Mouse (Mus musculus): ENCODE data around the gene Naa30. TPM values are rescaled to one million over a fixed set of nuclear protein-coding genes. Genes with fewer than 3 reads are reported as not detected.
A peak's percentile ranks its signal among the peaks of the same experiment; 100 is the strongest.

The Naa30 gene
- 8.2 and 12.2 TPM in 2 replicates for polyA plus RNA-seq (2016; fragmentation: Nextera tagmentation; extraction: Ambion mirVana)

- WGBS: under 1% methylated on average over 82 of the region's 86 CpGs
- peak; percentile 98 for DNase-seq (ENCODE audit: low spot score)
- H3K27me3 ChIP-seq (ENCODE audit: insufficient read depth, poor library complexity, severe bottlenecking): no peaks in the 10 kb centered on the region
These were observed at the start of gene Naa30 for GRCm38 (mm10) chr14:49171867-49172581. TSS of gene Naa30 (plus strand) at chr14:49172226.

GRCm38 (mm10) chr14:49127162-49127779 is 44.8 kb upstream of the Naa30 start:
- no peak overlapping the region for H3K27ac ChIP-seq
- no peak for DNase-seq (ENCODE audit: low spot score)
- H3K36me3 ChIP-seq: no peaks in the 10 kb centered on the region
- 79% methylated on average over 23 of the region's 23 CpGs for WGBS
- H3K9me3 ChIP-seq: no peaks in the 10 kb centered on the region
- H3K4me3 ChIP-seq: no peak overlapping the region
- no peaks in the 10 kb centered on the region for H3K27me3 ChIP-seq (ENCODE audit: insufficient read depth, poor library complexity, severe bottlenecking)
- no peaks in the 10 kb centered on the region for H3K4me1 ChIP-seq

More at GRCm38 (mm10) chr14:49171867-49172581, at the start of gene Naa30:
- Histone ChIP-seq H3K27ac (peak within 1 kb of the TSS; percentile 96), H3K9me3 (no peaks in the 10 kb centered on the region), H3K4me3 (peak within 1 kb of the TSS; percentile 98), H3K4me1 (peaks cover 23% of the 10 kb centered on the region), H3K36me3 (no peaks in the 10 kb centered on the region)

GRCm38 (mm10) chr14:49128544-49129263 is 43.3 kb upstream of the Naa30 start:
- Histone ChIP-seq H3K4me1 (no peaks in the 10 kb centered on the region), H3K36me3 (no peaks in the 10 kb centered on the region), H3K9me3 (no peaks in the 10 kb centered on the region), H3K27ac (no peak overlapping the region), H3K27me3 (ENCODE audit: insufficient read depth, poor library complexity, severe bottlenecking) (no peaks in the 10 kb centered on the region), H3K4me3 (no peak overlapping the region)
- no peak for DNase-seq (ENCODE audit: low spot score)
- 68% methylated on average over 10 of the region's 10 CpGs for WGBS

DNA sequence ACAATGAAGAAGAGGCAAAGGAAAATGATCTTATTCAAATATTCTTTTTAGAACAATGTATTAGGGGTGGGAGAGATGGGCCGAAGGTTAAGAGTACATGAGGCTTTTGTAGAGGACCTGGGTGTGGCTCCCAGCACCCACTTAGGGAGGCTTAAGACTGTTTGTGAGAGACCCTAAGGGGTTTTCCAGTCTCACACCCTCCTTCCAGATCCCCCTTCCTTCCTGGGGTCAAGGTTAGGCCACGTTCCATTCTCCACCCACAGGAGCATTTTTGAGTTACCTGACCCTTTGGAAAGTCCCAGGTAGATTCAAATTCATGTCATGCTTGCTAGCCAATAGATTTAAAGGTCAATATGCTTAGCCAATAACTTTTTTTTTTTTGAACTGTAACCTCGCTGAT is 39.6 kb upstream of the Naa30 start:
- no peak overlapping the region for H3K4me3 ChIP-seq
- H3K9me3 ChIP-seq: no peaks in the 10 kb centered on the region
- WGBS: 72% methylated on average over 3 of the region's 3 CpGs
- H3K36me3 ChIP-seq: no peaks in the 10 kb centered on the region
- no peak overlapping the region for H3K27ac ChIP-seq
- no peak for DNase-seq (ENCODE audit: low spot score)
- H3K27me3 ChIP-seq (ENCODE audit: insufficient read depth, poor library complexity, severe bottlenecking): no peaks in the 10 kb centered on the region
- H3K4me1 ChIP-seq: no peaks in the 10 kb centered on the region

GRCm38 (mm10) chr14:49138171-49138570 is 33.9 kb upstream of the Naa30 start:
- Histone ChIP-seq H3K27me3 (ENCODE audit: insufficient read depth, poor library complexity, severe bottlenecking) (no peaks in the 10 kb centered on the region), H3K27ac (no peak overlapping the region), H3K4me3 (no peak overlapping the region), H3K9me3 (no peaks in the 10 kb centered on the region), H3K4me1 (no peaks in the 10 kb centered on the region), H3K36me3 (no peaks in the 10 kb centered on the region)
- DNase-seq (ENCODE audit: low spot score): no peak
- WGBS: 54% methylated on average over 1 of the region's 1 CpGs

DNA sequence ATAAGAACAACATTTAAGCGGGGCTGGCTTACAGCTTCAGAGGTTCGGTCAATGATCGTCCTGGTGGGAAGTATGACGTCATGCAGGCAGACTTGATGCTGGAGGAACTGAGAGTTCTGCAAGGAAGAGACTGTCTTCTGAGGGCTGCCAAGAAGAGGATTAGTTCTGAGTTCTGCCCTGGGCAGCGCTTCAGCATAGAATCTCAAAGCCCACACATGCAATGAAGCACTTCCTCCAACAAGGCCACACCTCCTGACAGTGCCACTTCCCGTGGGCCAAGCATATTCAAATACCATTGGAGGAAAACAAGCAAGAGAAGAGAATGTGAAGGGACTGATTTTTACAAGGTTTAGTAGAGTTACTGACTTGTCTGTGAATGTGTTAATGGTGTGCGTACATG is 31.3 kb upstream of the Naa30 start:
- no peak overlapping the region for H3K27ac ChIP-seq
- no peaks in the 10 kb centered on the region for H3K9me3 ChIP-seq
- no peaks in the 10 kb centered on the region for H3K4me1 ChIP-seq
- 88% methylated on average over 7 of the region's 7 CpGs for WGBS
- H3K27me3 ChIP-seq (ENCODE audit: insufficient read depth, poor library complexity, severe bottlenecking): no peaks in the 10 kb centered on the region
- no peak overlapping the region for H3K4me3 ChIP-seq
- no peak for DNase-seq (ENCODE audit: low spot score)
- no peaks in the 10 kb centered on the region for H3K36me3 ChIP-seq

GRCm38 (mm10) chr14:49153801-49154200 is 18.2 kb upstream of the Naa30 start:
- 32% methylated on average over 7 of the region's 7 CpGs for WGBS
- H3K36me3 ChIP-seq: no peaks in the 10 kb centered on the region
- no peaks in the 10 kb centered on the region for H3K9me3 ChIP-seq
- H3K4me3 ChIP-seq: no peak overlapping the region
- H3K27me3 ChIP-seq (ENCODE audit: insufficient read depth, poor library complexity, severe bottlenecking): no peaks in the 10 kb centered on the region
- no peak for DNase-seq (ENCODE audit: low spot score)
- 0 out of 2 replicates have a peak, but pooled peaks cover 3% of the 10 kb centered on the region for H3K4me1 ChIP-seq
- H3K27ac ChIP-seq: no peak overlapping the region

- H3K4me1 ChIP-seq: 0 out of 2 replicates have a peak, but pooled peaks cover 3% of the 10 kb centered on the region
- no peaks in the 10 kb centered on the region for H3K9me3 ChIP-seq
- H3K36me3 ChIP-seq: no peaks in the 10 kb centered on the region
- H3K27ac ChIP-seq: no peak overlapping the region
- no peak overlapping the region for H3K4me3 ChIP-seq
- WGBS: 17% methylated on average over 5 of the region's 5 CpGs
- DNase-seq (ENCODE audit: low spot score): no peak
- H3K27me3 ChIP-seq (ENCODE audit: insufficient read depth, poor library complexity, severe bottlenecking): no peaks in the 10 kb centered on the region
These were observed 16.5 kb upstream of the Naa30 start for GRCm38 (mm10) chr14:49155572-49155971.

GRCm38 (mm10) chr14:49158143-49158925 is 13.7 kb upstream of the Naa30 start:
- no peak overlapping the region for H3K4me3 ChIP-seq
- 70% methylated on average over 16 of the region's 16 CpGs for WGBS
- no peak for DNase-seq (ENCODE audit: low spot score)
- H3K9me3 ChIP-seq: no peaks in the 10 kb centered on the region
- H3K27me3 ChIP-seq (ENCODE audit: insufficient read depth, poor library complexity, severe bottlenecking): no peaks in the 10 kb centered on the region
- 0 out of 2 replicates have a peak, but pooled peaks cover 3% of the 10 kb centered on the region for H3K4me1 ChIP-seq
- H3K36me3 ChIP-seq: no peaks in the 10 kb centered on the region
- H3K27ac ChIP-seq: no peak overlapping the region

DNA sequence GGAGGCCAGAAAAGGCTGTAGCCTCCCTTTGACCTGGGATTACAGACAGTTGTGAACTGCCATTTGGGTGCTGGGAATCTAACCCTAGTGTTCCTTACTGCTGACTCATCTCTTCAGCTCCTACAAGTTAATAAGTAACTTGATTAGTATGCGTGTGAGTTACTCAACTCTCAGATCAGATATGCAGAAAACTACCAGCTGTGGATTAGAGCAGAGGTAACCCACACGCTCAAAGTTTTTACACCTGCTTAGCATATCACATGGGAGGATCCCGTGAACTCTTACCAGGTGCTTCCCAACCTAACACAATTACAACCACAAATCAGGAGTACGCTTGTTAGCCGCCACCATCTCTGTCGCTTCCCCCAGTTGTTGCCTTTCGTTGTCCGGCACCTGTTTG is 740 bp upstream of the Naa30 start:
- Histone ChIP-seq H3K36me3 (no peaks in the 10 kb centered on the region), H3K27me3 (ENCODE audit: insufficient read depth, poor library complexity, severe bottlenecking) (no peaks in the 10 kb centered on the region), H3K9me3 (no peaks in the 10 kb centered on the region), H3K27ac (peak overlapping the region; percentile 96), H3K4me1 (peaks cover 23% of the 10 kb centered on the region), H3K4me3 (peak overlapping the region; percentile 98)
- 19% methylated on average over 8 of the region's 8 CpGs for WGBS
- DNase-seq (ENCODE audit: low spot score): no peak

- H3K4me1 ChIP-seq: peaks cover 23% of the 10 kb centered on the region
- 0% methylated on average over 46 of the region's 46 CpGs for WGBS
- H3K27me3 ChIP-seq (ENCODE audit: insufficient read depth, poor library complexity, severe bottlenecking): no peaks in the 10 kb centered on the region
- peak overlapping the region; percentile 98 for H3K4me3 ChIP-seq
- peak; percentile 79 for DNase-seq (ENCODE audit: low spot score)
- H3K27ac ChIP-seq: peak overlapping the region; percentile 96
- H3K36me3 ChIP-seq: no peaks in the 10 kb centered on the region
- H3K9me3 ChIP-seq: no peaks in the 10 kb centered on the region
These were observed 559 bp downstream of the Naa30 start for GRCm38 (mm10) chr14:49172582-49172988.

GRCm38 (mm10) chr14:49173290-49174135 is 1.5 kb downstream of the Naa30 start:
- WGBS: 52% methylated on average over 16 of the region's 16 CpGs
- peaks cover 23% of the 10 kb centered on the region for H3K4me1 ChIP-seq
- H3K36me3 ChIP-seq: peaks cover 3% of the 10 kb centered on the region; the same call in 1 of the 2 replicates
- DNase-seq (ENCODE audit: low spot score): no peak
- H3K9me3 ChIP-seq: no peaks in the 10 kb centered on the region
- H3K4me3 ChIP-seq: peak overlapping the region; percentile 98
- no peaks in the 10 kb centered on the region for H3K27me3 ChIP-seq (ENCODE audit: insufficient read depth, poor library complexity, severe bottlenecking)
- peak overlapping the region; percentile 96; the same call in 1 of the 2 replicates for H3K27ac ChIP-seq
